Mouse (Mus musculus): ENCODE measurements around the gene Epb41l1. TPM values are rescaled to one million over a fixed set of nuclear protein-coding genes. Genes with fewer than 3 reads are reported as not detected.

The Epb41l1 gene
- total and polyA plus RNA-seq, 2 experiments from 2014 or later, result 0.45 to 28.2 TPM

GRCm38 (mm10) chr2:156518306-156518705, 97.6 kb downstream of the Epb41l1 start:
- Histone ChIP-seq H3K36me3 (replicated peaks; ENCODE audit: control insufficient read depth, insufficient read depth, low read length) (no peaks in the 10 kb centered on the region), H3K9me3 (replicated peaks; ENCODE audit: control insufficient read depth, low read length) (no peaks in the 10 kb centered on the region), H3K27ac (ENCODE audit: low read depth) (no peak overlapping the region), H3K4me2 (ENCODE audit: low read depth, low read length) (no peak overlapping the region), H3K4me3 (ENCODE audit: low read depth, low read length) (no peak overlapping the region), H3K27me3 (ENCODE audit: control insufficient read depth, insufficient read depth, low read length) (no peaks in the 10 kb centered on the region), H3K4me1 (ENCODE audit: control insufficient read depth, insufficient read depth) (no peaks in the 10 kb centered on the region), H3K9ac (replicated peaks; ENCODE audit: low read depth, low read length) (no peak overlapping the region)
- no peak for TF ChIP-seq CTCF (IDR thresholded peaks at IDR 0.05; ENCODE audit: low read depth)
- no peak for TF ChIP-seq EP300 (IDR thresholded peaks at IDR 0.05; ENCODE audit: low read depth)
- ATAC-seq (ENCODE audit: insufficient read depth, low read depth) (no peak), DNase-seq (ENCODE audit: low spot score) (no peak)
- WGBS, result 66% methylated on average over 6 of the region's 6 CpGs

- Histone ChIP-seq H3K4me2 (ENCODE audit: low read depth, low read length) (no peak overlapping the region), H3K9ac (replicated peaks; ENCODE audit: low read depth, low read length) (no peak overlapping the region), H3K27ac (ENCODE audit: low read depth) (no peak overlapping the region), H3K9me3 (replicated peaks; ENCODE audit: control insufficient read depth, low read length) (no peaks in the 10 kb centered on the region), H3K4me1 (ENCODE audit: control insufficient read depth, insufficient read depth) (no peaks in the 10 kb centered on the region), H3K27me3 (ENCODE audit: control insufficient read depth, insufficient read depth, low read length) (no peaks in the 10 kb centered on the region), H3K36me3 (replicated peaks; ENCODE audit: control insufficient read depth, insufficient read depth, low read length) (no peaks in the 10 kb centered on the region), H3K4me3 (ENCODE audit: low read depth, low read length) (no peak overlapping the region)
- no peak for TF ChIP-seq EP300 (IDR thresholded peaks at IDR 0.05; ENCODE audit: low read depth)
- TF ChIP-seq CTCF (IDR thresholded peaks at IDR 0.05; ENCODE audit: low read depth), result no peak
- DNase-seq (ENCODE audit: low spot score), result no peak
- ATAC-seq (ENCODE audit: insufficient read depth, low read depth), result no peak
- 87% methylated on average over 5 of the region's 5 CpGs for WGBS
Observed at GRCm38 (mm10) chr2:156519584-156519983, 98.9 kb downstream of the Epb41l1 start.

- Histone ChIP-seq H3K27ac (ENCODE audit: low read depth) (no peak overlapping the region), H3K9me3 (replicated peaks; ENCODE audit: control insufficient read depth, low read length) (no peaks in the 10 kb centered on the region), H3K4me3 (ENCODE audit: low read depth, low read length) (no peak overlapping the region), H3K27me3 (ENCODE audit: control insufficient read depth, insufficient read depth, low read length) (no peaks in the 10 kb centered on the region), H3K36me3 (replicated peaks; ENCODE audit: control insufficient read depth, insufficient read depth, low read length) (no peaks in the 10 kb centered on the region), H3K9ac (replicated peaks; ENCODE audit: low read depth, low read length) (no peak overlapping the region), H3K4me1 (ENCODE audit: control insufficient read depth, insufficient read depth) (no peaks in the 10 kb centered on the region), H3K4me2 (ENCODE audit: low read depth, low read length) (no peak overlapping the region)
- TF ChIP-seq EP300 (IDR thresholded peaks at IDR 0.05; ENCODE audit: low read depth) (no peak), CTCF (IDR thresholded peaks at IDR 0.05; ENCODE audit: low read depth) (no peak)
- WGBS, result 80% methylated on average over 11 of the region's 11 CpGs
- DNase-seq (ENCODE audit: low spot score) (no peak), ATAC-seq (ENCODE audit: insufficient read depth, low read depth) (no peak)
Observed at GRCm38 (mm10) chr2:156522994-156523393, 102.3 kb downstream of the Epb41l1 start.

- Histone ChIP-seq H3K4me3 (ENCODE audit: low read depth, low read length) (no peak overlapping the region), H3K27me3 (ENCODE audit: control insufficient read depth, insufficient read depth, low read length) (no peaks in the 10 kb centered on the region), H3K4me2 (ENCODE audit: low read depth, low read length) (no peak overlapping the region), H3K36me3 (replicated peaks; ENCODE audit: control insufficient read depth, insufficient read depth, low read length) (no peaks in the 10 kb centered on the region), H3K9ac (replicated peaks; ENCODE audit: low read depth, low read length) (no peak overlapping the region), H3K4me1 (ENCODE audit: control insufficient read depth, insufficient read depth) (no peaks in the 10 kb centered on the region), H3K9me3 (replicated peaks; ENCODE audit: control insufficient read depth, low read length) (no peaks in the 10 kb centered on the region), H3K27ac (ENCODE audit: low read depth) (no peak overlapping the region)
- DNase-seq (ENCODE audit: low spot score) (peak; percentile 29), ATAC-seq (ENCODE audit: insufficient read depth, low read depth) (no peak)
- TF ChIP-seq CTCF (IDR thresholded peaks at IDR 0.05; ENCODE audit: low read depth) (no peak), EP300 (IDR thresholded peaks at IDR 0.05; ENCODE audit: low read depth) (no peak)
- 46% methylated on average over 3 of the region's 3 CpGs for WGBS
Observed at GRCm38 (mm10) chr2:156524078-156524477, 103.4 kb downstream of the Epb41l1 start.

- TF ChIP-seq EP300 (IDR thresholded peaks at IDR 0.05; ENCODE audit: low read depth) (no peak), CTCF (IDR thresholded peaks at IDR 0.05; ENCODE audit: low read depth) (peak; percentile 73)
- Histone ChIP-seq H3K36me3 (replicated peaks; ENCODE audit: control insufficient read depth, insufficient read depth, low read length) (no peaks in the 10 kb centered on the region), H3K27ac (ENCODE audit: low read depth) (no peak overlapping the region), H3K4me3 (ENCODE audit: low read depth, low read length) (no peak overlapping the region), H3K4me2 (ENCODE audit: low read depth, low read length) (no peak overlapping the region), H3K4me1 (ENCODE audit: control insufficient read depth, insufficient read depth) (no peaks in the 10 kb centered on the region), H3K9me3 (replicated peaks; ENCODE audit: control insufficient read depth, low read length) (no peaks in the 10 kb centered on the region), H3K9ac (replicated peaks; ENCODE audit: low read depth, low read length) (no peak overlapping the region), H3K27me3 (ENCODE audit: control insufficient read depth, insufficient read depth, low read length) (no peaks in the 10 kb centered on the region)
- ATAC-seq (ENCODE audit: insufficient read depth, low read depth) (no peak), DNase-seq (ENCODE audit: low spot score) (peak; percentile 19)
- WGBS, result 50% methylated on average over 2 of the region's 2 CpGs
Observed at GRCm38 (mm10) chr2:156529726-156530125, 109.0 kb downstream of the Epb41l1 start.

- no peaks in the 10 kb centered on the region for H3K36me3 ChIP-seq (replicated peaks; ENCODE audit: control insufficient read depth, insufficient read depth, low read length)
- no peaks in the 10 kb centered on the region for H3K4me1 ChIP-seq (ENCODE audit: control insufficient read depth, insufficient read depth)
- no peak for TF ChIP-seq CTCF (IDR thresholded peaks at IDR 0.05; ENCODE audit: low read depth)
- no peak for TF ChIP-seq EP300 (IDR thresholded peaks at IDR 0.05; ENCODE audit: low read depth)
- H3K4me3 ChIP-seq (ENCODE audit: low read depth, low read length), result no peak overlapping the region
- H3K27ac ChIP-seq (ENCODE audit: low read depth), result no peak overlapping the region
- no peak overlapping the region for H3K4me2 ChIP-seq (ENCODE audit: low read depth, low read length)
- no peaks in the 10 kb centered on the region for H3K27me3 ChIP-seq (ENCODE audit: control insufficient read depth, insufficient read depth, low read length)
- no peak overlapping the region for H3K9ac ChIP-seq (replicated peaks; ENCODE audit: low read depth, low read length)
- WGBS, result 57% methylated on average over 2 of the region's 2 CpGs
- DNase-seq (ENCODE audit: low spot score) (no peak), ATAC-seq (ENCODE audit: insufficient read depth, low read depth) (no peak)
- H3K9me3 ChIP-seq (replicated peaks; ENCODE audit: control insufficient read depth, low read length), result no peaks in the 10 kb centered on the region
Observed at GRCm38 (mm10) chr2:156533160-156533559, 112.5 kb downstream of the Epb41l1 start.
